Mouse (Mus musculus): Measurements from ENCODE around the gene Prss3. TPM values are rescaled to one million over a fixed set of nuclear protein-coding genes. Genes with fewer than 3 reads are reported as not detected.
"Not testable (repeated sequence)": the region's sequence is repeated elsewhere in the genome, so short reads cannot be mapped to it uniquely, and the experiment has no call there.

The Prss3 gene
- total RNA-seq (2014; rRNA removed): not detected in 2 replicates
- not detected in 2 replicates for polyA plus RNA-seq (2015; fragmentation: Nextera tagmentation; extraction: Ambion mirVana)

GRCm38 (mm10) chr6:41377578-41377977 lies at the start of gene Prss3:
Prss3 (minus strand) TSS chr6:41377678.
- not testable (repeated sequence) for H3K27ac ChIP-seq; ATAC-seq; H3K9me3 ChIP-seq (ENCODE audit: low read length); H3K27me3 ChIP-seq (ENCODE audit: insufficient read depth, low read length); H3K4me3 ChIP-seq (ENCODE audit: low read length); H3K4me1 ChIP-seq (ENCODE audit: insufficient read depth, low read length); H3K36me3 ChIP-seq (ENCODE audit: insufficient read depth, low read length); H3K9ac ChIP-seq (replicated peaks; ENCODE audit: low read length); H3K4me2 ChIP-seq (ENCODE audit: low read depth, low read length); DNase-seq (ENCODE audit: low spot score)

- H3K36me3 ChIP-seq (ENCODE audit: insufficient read depth, low read length); ATAC-seq; DNase-seq (ENCODE audit: low spot score); H3K27ac ChIP-seq; H3K9me3 ChIP-seq (ENCODE audit: low read length); H3K4me3 ChIP-seq (ENCODE audit: low read length); H3K4me2 ChIP-seq (ENCODE audit: low read depth, low read length); H3K9ac ChIP-seq (replicated peaks; ENCODE audit: low read length); H3K4me1 ChIP-seq (ENCODE audit: insufficient read depth, low read length); H3K27me3 ChIP-seq (ENCODE audit: insufficient read depth, low read length): not testable (repeated sequence)
These were observed 14.6 kb upstream of the Prss3 start, which contains the start of gene Gm5771 for GRCm38 (mm10) chr6:41392056-41392455. Gm5771 (plus strand) TSS chr6:41392356.

- not testable (repeated sequence) for ATAC-seq; H3K4me2 ChIP-seq (ENCODE audit: low read depth, low read length); DNase-seq (ENCODE audit: low spot score); H3K4me3 ChIP-seq (ENCODE audit: low read length); H3K9me3 ChIP-seq (ENCODE audit: low read length); H3K9ac ChIP-seq (replicated peaks; ENCODE audit: low read length); H3K27ac ChIP-seq; H3K27me3 ChIP-seq (ENCODE audit: insufficient read depth, low read length); H3K4me1 ChIP-seq (ENCODE audit: insufficient read depth, low read length); H3K36me3 ChIP-seq (ENCODE audit: insufficient read depth, low read length)
- WGBS: 59% methylated on average over 1 of the region's 1 CpGs
These were observed 14.2 kb upstream of the Prss3 start for GRCm38 (mm10) chr6:41391640-41392039.

- no peaks in the 10 kb centered on the region for H3K4me1 ChIP-seq (ENCODE audit: insufficient read depth, low read length)
- ATAC-seq (no peak), DNase-seq (ENCODE audit: low spot score) (no peak)
- H3K36me3 ChIP-seq (ENCODE audit: insufficient read depth, low read length): no peaks in the 10 kb centered on the region
- no peak overlapping the region for H3K4me2 ChIP-seq (ENCODE audit: low read depth, low read length)
- no peaks in the 10 kb centered on the region for H3K9me3 ChIP-seq (ENCODE audit: low read length)
- WGBS: 76% methylated on average over 2 of the region's 2 CpGs
- no peak for TF ChIP-seq CTCF (IDR thresholded peaks at IDR 0.05; ENCODE audit: low read depth)
- H3K27me3 ChIP-seq (ENCODE audit: insufficient read depth, low read length): no peaks in the 10 kb centered on the region
- no peak overlapping the region for H3K4me3 ChIP-seq (ENCODE audit: low read length)
- H3K27ac ChIP-seq: no peak overlapping the region
- no peak overlapping the region for H3K9ac ChIP-seq (replicated peaks; ENCODE audit: low read length)
These were observed 9.3 kb upstream of the Prss3 start for GRCm38 (mm10) chr6:41386781-41387180.

- not testable (repeated sequence) for H3K4me3 ChIP-seq (ENCODE audit: low read length); H3K36me3 ChIP-seq (ENCODE audit: insufficient read depth, low read length); H3K9me3 ChIP-seq (ENCODE audit: low read length); H3K27ac ChIP-seq; ATAC-seq; H3K4me1 ChIP-seq (ENCODE audit: insufficient read depth, low read length); H3K27me3 ChIP-seq (ENCODE audit: insufficient read depth, low read length); H3K9ac ChIP-seq (replicated peaks; ENCODE audit: low read length); DNase-seq (ENCODE audit: low spot score); H3K4me2 ChIP-seq (ENCODE audit: low read depth, low read length)
- WGBS: 100% methylated on average over 1 of the region's 2 CpGs
These were observed 3.7 kb downstream of the Prss3 start for GRCm38 (mm10) chr6:41373772-41374171.

- Histone ChIP-seq H3K4me1 (ENCODE audit: insufficient read depth, low read length) (no peaks in the 10 kb centered on the region), H3K9me3 (ENCODE audit: low read length) (no peaks in the 10 kb centered on the region), H3K9ac (replicated peaks; ENCODE audit: low read length) (no peak within 1 kb of the TSS), H3K4me3 (ENCODE audit: low read length) (no peak within 1 kb of the TSS), H3K27me3 (ENCODE audit: insufficient read depth, low read length) (no peaks in the 10 kb centered on the region), H3K36me3 (ENCODE audit: insufficient read depth, low read length) (no peaks in the 10 kb centered on the region), H3K27ac (no peak within 1 kb of the TSS), H3K4me2 (ENCODE audit: low read depth, low read length) (no peak within 1 kb of the TSS)
- TF ChIP-seq CTCF (IDR thresholded peaks at IDR 0.05; ENCODE audit: low read depth): no peak
- ATAC-seq: no peak
- WGBS: 86% methylated on average over 2 of the region's 2 CpGs
- no peak for DNase-seq (ENCODE audit: low spot score)
These were observed 23.5 kb downstream of the Prss3 start, which contains the start of gene Try10 for GRCm38 (mm10) chr6:41353932-41354331. Try10 (plus strand) TSS chr6:41354105.

Other genes starting within 250 kb of the Prss3 start
- not detected in 2 replicates for gene Try4, start 75.4 kb downstream of the Prss3 start, total RNA-seq (2014; rRNA removed)
- gene Try4, start 75.4 kb downstream of the Prss3 start, polyA plus RNA-seq (2015; fragmentation: Nextera tagmentation; extraction: Ambion mirVana): not detected in 2 replicates
- 0.58 TPM in 1 of 2 replicates, not detected in the other for gene Try5, start 60.8 kb downstream of the Prss3 start, total RNA-seq (2014; rRNA removed)
- gene Try5, start 60.8 kb downstream of the Prss3 start, polyA plus RNA-seq (2015; fragmentation: Nextera tagmentation; extraction: Ambion mirVana): 0.31 and 0.39 TPM in 2 replicates
- not detected in 2 replicates for gene Try10, start 23.6 kb downstream of the Prss3 start, total RNA-seq (2014; rRNA removed)
- not detected in 2 replicates for gene Try10, start 23.6 kb downstream of the Prss3 start, polyA plus RNA-seq (2015; fragmentation: Nextera tagmentation; extraction: Ambion mirVana)
- not detected in 2 replicates for gene Gm5771, start 14.7 kb upstream of the Prss3 start, total RNA-seq (2014; rRNA removed)
- not detected in 2 replicates for gene Gm5771, start 14.7 kb upstream of the Prss3 start, polyA plus RNA-seq (2015; fragmentation: Nextera tagmentation; extraction: Ambion mirVana)
- gene Gm10334, start 68.5 kb upstream of the Prss3 start, total RNA-seq (2014; rRNA removed): not detected in 2 replicates
- not detected in 2 replicates for gene Gm10334, start 68.5 kb upstream of the Prss3 start, polyA plus RNA-seq (2015; fragmentation: Nextera tagmentation; extraction: Ambion mirVana)
- gene Prss1, start 81.3 kb upstream of the Prss3 start, total RNA-seq (2014; rRNA removed): not detected in 2 replicates
- gene Prss1, start 81.3 kb upstream of the Prss3 start, polyA plus RNA-seq (2015; fragmentation: Nextera tagmentation; extraction: Ambion mirVana): not detected in 2 replicates
- not detected in 2 replicates for gene Prss2, start 144.1 kb upstream of the Prss3 start, total RNA-seq (2014; rRNA removed)
- not detected in 2 replicates for gene Prss2, start 144.1 kb upstream of the Prss3 start, polyA plus RNA-seq (2015; fragmentation: Nextera tagmentation; extraction: Ambion mirVana)
- gene Ephb6, start 227.8 kb upstream of the Prss3 start, total RNA-seq (2014; rRNA removed): 58.4 and 79.1 TPM in 2 replicates
- 25.1 and 27.9 TPM in 2 replicates for gene Ephb6, start 227.8 kb upstream of the Prss3 start, polyA plus RNA-seq (2015; fragmentation: Nextera tagmentation; extraction: Ambion mirVana)

Measured in hindbrain, postnatal 0 days (tissue).